Mouse (Mus musculus) megakaryocyte progenitor cell, adult 5-6 weeks (primary cell): ENCODE data around the gene Ankrd33. TPM values are rescaled to one million over a fixed set of nuclear protein-coding genes. Genes with fewer than 3 reads are reported as not detected.

ENCODE experiments used
- ATAC-seq: replicated peaks from 2 replicates; pipeline ENCODE4 v1.8.0; 2016; ENCODE audit warnings: mild to moderate bottlenecking, moderate TSS enrichment, inconsistent platforms; ENCODE audit not compliant: poor library complexity
- total RNA-seq, 2 experiments: library from RNA; stranded (forward) in 1 of 2; stranded (reverse) in 1 of 2; fragments of 157-497, 149-512 nt in 1 of 2; fragments of 200-1000 nt in 1 of 2; gene quantifications; 2 replicates each; pipeline versions ENCODE4 v1.2.3 to v1.2.4; 2015 to 2017

Gene Ankrd33
- total RNA-seq (2015) (not detected in 2 replicates), total RNA-seq (2017) (not detected in 2 replicates)

GRCm38 (mm10) chr15:101115511-101116110 lies at the start of gene Ankrd33:
TSS of gene Ankrd33 (plus strand) at chr15:101115755.
- ATAC-seq, result no peak

- ATAC-seq, result no peak
These were observed 49.1 kb upstream of the Ankrd33 start for GRCm38 (mm10) chr15:101066364-101066847.

- ATAC-seq, result no peak
These were observed 48.4 kb upstream of the Ankrd33 start for GRCm38 (mm10) chr15:101066920-101067696.

- ATAC-seq, result no peak
These were observed 47.5 kb upstream of the Ankrd33 start for GRCm38 (mm10) chr15:101068029-101068428.

- ATAC-seq, result no peak
These were observed 46.9 kb upstream of the Ankrd33 start for GRCm38 (mm10) chr15:101068671-101069070.

GRCm38 (mm10) chr15:101069641-101070190 lies 45.8 kb upstream of the Ankrd33 start:
- ATAC-seq, result no peak

- ATAC-seq, result no peak
These were observed 44.8 kb upstream of the Ankrd33 start for GRCm38 (mm10) chr15:101070762-101071161.

GRCm38 (mm10) chr15:101072736-101073135 lies 42.8 kb upstream of the Ankrd33 start:
- no peak for ATAC-seq

GRCm38 (mm10) chr15:101074067-101074466 lies 41.5 kb upstream of the Ankrd33 start:
- no peak for ATAC-seq

- ATAC-seq, result no peak
These were observed 40.4 kb upstream of the Ankrd33 start for GRCm38 (mm10) chr15:101075150-101075549.

GRCm38 (mm10) chr15:101075656-101076055 lies 39.9 kb upstream of the Ankrd33 start:
- ATAC-seq, result no peak

GRCm38 (mm10) chr15:101076071-101077000 lies 39.2 kb upstream of the Ankrd33 start:
- ATAC-seq, result no peak

- ATAC-seq, result no peak
These were observed 38.3 kb upstream of the Ankrd33 start for GRCm38 (mm10) chr15:101077001-101077812.

- ATAC-seq, result no peak
These were observed 37.5 kb upstream of the Ankrd33 start, which contains the start of gene Fignl2 for GRCm38 (mm10) chr15:101077813-101078730. TSS of gene Fignl2 (minus strand) at chr15:101078567.

- peak; percentile 59 for ATAC-seq
These were observed 36.8 kb upstream of the Ankrd33 start for GRCm38 (mm10) chr15:101078731-101079156.

- ATAC-seq, result no peak
These were observed 35.5 kb upstream of the Ankrd33 start for GRCm38 (mm10) chr15:101080031-101080520.

GRCm38 (mm10) chr15:101081035-101081548 lies 34.5 kb upstream of the Ankrd33 start:
- ATAC-seq, result no peak

GRCm38 (mm10) chr15:101082236-101082635 lies 33.3 kb upstream of the Ankrd33 start:
- ATAC-seq, result no peak
